Mouse (Mus musculus) thymus, adult 18-20 months (tissue): Measurements from ENCODE around the gene Olfr1459.

Experiments
- DNase-seq, 2 experiments: peaks; one replicate each; pipeline ENCODE4 v3.0.0; 2022; ENCODE audit warnings: mixed read lengths in 2 of 2

Gene Olfr1459

DNA sequence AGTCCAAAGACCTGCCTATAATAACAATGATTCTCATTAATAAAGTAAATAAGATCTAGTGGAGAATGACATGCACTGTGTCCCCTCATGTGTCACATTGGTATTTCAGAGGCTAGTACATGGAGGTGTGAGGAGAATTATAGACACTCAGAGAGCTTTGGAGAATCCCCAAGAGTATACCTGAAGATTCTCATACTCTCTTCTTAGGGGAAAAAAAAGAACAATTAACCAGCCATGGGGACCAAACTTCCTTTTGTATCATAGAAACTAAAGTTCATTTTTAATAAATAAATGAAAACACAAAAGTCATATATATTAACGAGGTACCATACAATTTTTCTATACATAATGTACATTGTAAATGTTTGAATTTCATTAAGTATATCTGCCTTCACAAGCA lies at the start of gene Olfr1459:
Olfr1459 (minus strand) TSS at position 101 of the 400 bp plus-strand sequence.
- no peak for DNase-seq

DNA sequence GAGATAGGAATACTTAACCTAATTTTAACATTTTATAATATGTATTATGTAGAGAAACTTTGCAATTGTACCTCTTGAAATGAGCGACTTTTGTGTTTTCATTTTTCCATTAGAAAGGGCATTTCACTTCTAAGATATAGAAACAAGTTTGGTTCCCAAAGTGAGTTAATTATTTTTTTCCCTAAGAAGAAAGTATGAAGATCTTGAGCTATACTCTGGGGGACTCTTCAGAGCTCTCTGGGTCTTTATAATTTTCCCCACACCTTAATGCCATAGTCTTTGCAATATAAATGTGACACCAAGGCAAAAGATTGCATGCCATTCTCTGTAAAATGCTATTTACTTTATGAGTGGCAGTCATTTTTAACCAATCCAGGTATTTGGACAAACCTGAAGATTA lies 36.1 kb upstream of the Olfr1459 start, which contains the start of gene Olfr1462:
Olfr1462 (plus strand) TSS at position 301 of the 400 bp plus-strand sequence.
- no peak for DNase-seq

DNA sequence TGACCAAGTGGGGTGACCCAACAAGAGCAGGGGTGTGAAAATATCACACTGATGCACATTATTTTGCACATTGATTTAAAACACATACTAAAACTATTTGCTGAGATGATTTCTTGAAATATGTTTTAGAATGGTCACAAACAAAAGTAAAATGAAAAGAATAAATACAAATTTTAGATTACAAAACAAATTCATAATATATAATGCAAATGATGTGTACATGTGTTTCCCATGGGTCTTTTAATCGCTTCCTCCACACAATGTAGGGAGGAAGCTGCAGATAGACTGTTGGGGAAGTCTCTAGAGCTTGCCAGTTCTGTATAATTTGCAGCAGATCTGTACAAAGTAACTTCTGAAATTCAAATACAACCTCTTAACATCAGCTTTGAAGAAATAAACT lies 13.4 kb upstream of the Olfr1459 start, which contains the start of gene Olfr1461:
Olfr1461 (plus strand) TSS at position 301 of the 400 bp plus-strand sequence.
- no peak for DNase-seq

DNA sequence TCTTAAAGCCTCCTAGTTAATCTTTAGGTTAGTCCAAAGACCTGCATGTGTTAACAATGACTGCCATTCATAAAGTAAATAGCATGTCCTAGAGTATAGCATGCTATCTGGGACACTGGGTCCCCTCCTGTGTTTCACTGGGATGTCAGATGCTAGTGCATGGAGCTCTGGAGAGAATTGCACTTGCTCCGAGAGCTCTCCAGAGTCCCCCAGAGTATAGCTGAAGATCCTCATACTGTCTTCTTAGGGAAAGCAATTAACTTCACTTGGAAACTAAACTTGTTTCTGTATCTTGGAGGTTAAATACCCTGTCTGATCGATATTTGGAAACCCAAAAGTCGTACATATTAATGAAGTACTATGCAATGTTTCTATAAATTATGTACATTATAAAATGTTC lies 42.7 kb downstream of the Olfr1459 start, which contains the start of gene Olfr1458:
Olfr1458 (minus strand) TSS at position 101 of the 400 bp plus-strand sequence.
- no peak for DNase-seq

DNA sequence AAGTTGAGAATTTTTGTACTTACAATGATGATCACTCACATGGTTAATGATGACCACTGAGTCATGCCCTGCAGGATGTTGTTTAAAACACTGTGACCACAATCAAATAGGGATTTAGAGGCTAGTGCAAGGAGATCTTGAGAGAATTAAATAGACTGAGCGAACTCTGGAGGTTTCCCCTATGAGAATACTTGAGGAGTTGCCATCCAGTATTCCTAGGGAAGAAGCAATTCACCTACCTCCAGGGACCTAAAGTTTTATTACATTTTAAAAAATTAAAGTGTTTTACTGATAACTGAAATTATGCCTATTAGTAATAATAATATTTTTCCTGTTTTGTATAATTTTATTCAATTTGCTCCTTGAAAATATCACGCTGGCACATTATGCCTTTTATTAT lies 51.6 kb downstream of the Olfr1459 start, which contains the start of gene Olfr1457:
Olfr1457 (minus strand) TSS at position 101 of the 400 bp plus-strand sequence.
- DNase-seq: no peak

DNA sequence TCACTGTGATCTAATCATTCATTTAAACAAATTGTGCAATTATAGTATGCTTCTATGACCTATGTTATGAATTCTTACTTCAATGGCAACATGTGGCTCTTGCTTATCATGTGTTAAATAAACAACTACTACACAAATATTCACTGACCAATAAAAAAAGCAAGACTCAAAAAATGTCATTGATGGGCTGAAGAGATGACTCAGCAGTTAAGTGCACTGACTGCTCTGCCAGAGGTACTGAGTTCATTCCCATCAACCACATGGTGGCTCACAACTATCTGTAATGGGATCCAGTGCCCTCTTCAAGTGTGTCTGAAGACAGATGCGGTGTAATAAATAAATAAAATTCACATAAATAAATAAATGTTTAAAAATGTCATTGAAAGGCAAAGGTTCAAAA lies 55.4 kb downstream of the Olfr1459 start:
- DNase-seq: no peak
